Mouse (Mus musculus) liver, postnatal 0 days (tissue): ENCODE measurements around the gene Cldn4. TPM values are rescaled to one million over a fixed set of nuclear protein-coding genes. Genes with fewer than 3 reads are reported as not detected.
"Not testable (repeated sequence)": the region's sequence is repeated elsewhere in the genome, so short reads cannot be mapped to it uniquely, and the experiment has no call there.

Experiments used
- ATAC-seq: fragments of 200-750 bp; cut with Nextera tagmentation; 2 replicates; pipeline ENCODE4 v1.8.0; 2017; ENCODE audit warnings: mild to moderate bottlenecking, moderate library complexity
- DNase-seq: peaks from one replicate; pipeline ENCODE4 v3.0.0-alpha.2; 2016
- H3K27ac ChIP-seq: fragments of 300-500 bp; sonication (generic); 2 replicates; pipeline ENCODE4 v1.5.1; 2014; ENCODE audit warnings: antibody characterized with exemption, moderate library complexity, mild to moderate bottlenecking, low read depth
- H3K27me3 ChIP-seq: fragments of 300-500 bp; sonication (generic); 2 replicates; pipeline ENCODE4 v1.6.1; 2014; ENCODE audit warnings: low read length, control low read depth, mixed read lengths; ENCODE audit not compliant: insufficient read depth
- H3K36me3 ChIP-seq: fragments of 300-500 bp; sonication (generic); replicated peaks from 2 replicates; pipeline ENCODE4 v1.6.1; 2014; ENCODE audit warnings: mild to moderate bottlenecking, control low read depth, low read length, moderate library complexity, mixed read lengths; ENCODE audit not compliant: insufficient read depth
- H3K4me1 ChIP-seq: fragments of 300-500 bp; sonication (generic); 2 replicates; pipeline ENCODE4 v1.6.1; 2014; ENCODE audit warnings: antibody characterized with exemption, mild to moderate bottlenecking, control low read depth; ENCODE audit not compliant: insufficient read depth
- H3K4me2 ChIP-seq: fragments of 300-500 bp; sonication (generic); 2 replicates; pipeline ENCODE4 v1.6.1; 2014; ENCODE audit warnings: low read depth, mild to moderate bottlenecking, low read length, moderate library complexity, mixed read lengths
- H3K4me3 ChIP-seq: fragments of 300-500 bp; sonication (generic); 2 replicates; pipeline ENCODE4 v1.5.1; 2014; ENCODE audit warnings: low read depth, low read length
- H3K9ac ChIP-seq: fragments of 300-500 bp; sonication (generic); replicated peaks from 2 replicates; pipeline ENCODE4 v1.6.1; 2014; ENCODE audit warnings: mild to moderate bottlenecking, moderate library complexity
- H3K9me3 ChIP-seq: fragments of 300-500 bp; sonication (generic); 2 replicates; pipeline ENCODE4 v1.6.1; 2016; ENCODE audit warnings: mild to moderate bottlenecking, control low read depth, low read length, mixed read lengths
- CTCF ChIP-seq: sonication (generic); IDR thresholded peaks from 2 replicates; pipeline ENCODE4 v1.5.1; 2016; ENCODE audit warnings: antibody characterized with exemption, low read depth
- EP300 ChIP-seq: IDR thresholded peaks from 2 replicates; pipeline ENCODE4 v1.6.1; 2016; ENCODE audit warnings: antibody characterized with exemption, low read depth, mild to moderate bottlenecking
- WGBS: fragments of 180-500 bp; shearing (Covaris S2); extraction: QIAGEN DNeasy Blood & Tissue Kit; methylation state at CpG from one replicate; pipeline ENCODE4 v1.1.7; 2014; ENCODE audit not compliant: insufficient replicate concordance; 5-methylcytosine and 5-hydroxymethylcytosine counted together
- polyA plus RNA-seq: library from polyadenylated mRNA; unstranded; fragments of >200 nt; fragmentation: Nextera tagmentation; extraction: Ambion mirVana; gene quantifications from 2 replicates; pipeline ENCODE4 v1.2.1, GENCODE M21; 2015

The Cldn4 gene
- polyA plus RNA-seq, 1 experiment from 2014 or later = 0.32 TPM

DNA sequence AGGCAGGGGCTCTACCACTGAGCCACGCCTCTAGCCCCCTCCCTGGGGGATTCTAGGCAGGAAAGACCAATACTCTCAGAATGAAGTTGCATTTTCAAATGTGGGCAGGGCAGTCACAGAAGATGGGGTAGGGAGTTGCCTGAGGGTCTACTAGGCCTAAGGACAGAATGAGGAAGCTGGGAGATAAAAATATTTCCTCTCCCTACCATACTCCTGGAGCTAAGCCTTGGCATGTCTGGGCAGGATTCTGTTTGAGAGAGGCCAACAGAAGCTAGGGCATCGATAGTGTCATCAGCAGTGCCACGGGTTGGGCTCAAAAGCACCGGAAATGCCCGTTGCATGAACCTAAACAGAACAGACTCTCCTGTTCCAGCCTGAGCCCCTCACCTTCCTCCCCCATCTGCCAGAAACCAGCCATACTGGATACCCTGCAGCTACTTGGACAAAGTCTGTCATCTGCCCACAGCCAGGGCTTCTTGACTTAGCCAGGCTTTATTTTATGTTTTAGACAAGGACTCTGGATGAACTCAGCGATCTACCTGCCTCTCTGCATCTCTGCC lies 10.0 kb downstream of the Cldn4 start:
- Histone ChIP-seq H3K27me3 (no peaks in the 10 kb centered on the region), H3K9ac (no peak overlapping the region), H3K4me1 (0 out of 2 replicates have a peak, but pooled peaks cover 8% of the 10 kb centered on the region), H3K4me3 (no peak overlapping the region), H3K9me3 (no peaks in the 10 kb centered on the region), H3K4me2 (no peak overlapping the region), H3K36me3 (0 out of 2 replicates have a peak, but pooled peaks cover 3% of the 10 kb centered on the region), H3K27ac (no peak overlapping the region)
- WGBS = 76% methylated on average over 6 of the region's 6 CpGs
- DNase-seq (no peak), ATAC-seq (no peak)
- TF ChIP-seq EP300 (no peak), CTCF (no peak)

DNA sequence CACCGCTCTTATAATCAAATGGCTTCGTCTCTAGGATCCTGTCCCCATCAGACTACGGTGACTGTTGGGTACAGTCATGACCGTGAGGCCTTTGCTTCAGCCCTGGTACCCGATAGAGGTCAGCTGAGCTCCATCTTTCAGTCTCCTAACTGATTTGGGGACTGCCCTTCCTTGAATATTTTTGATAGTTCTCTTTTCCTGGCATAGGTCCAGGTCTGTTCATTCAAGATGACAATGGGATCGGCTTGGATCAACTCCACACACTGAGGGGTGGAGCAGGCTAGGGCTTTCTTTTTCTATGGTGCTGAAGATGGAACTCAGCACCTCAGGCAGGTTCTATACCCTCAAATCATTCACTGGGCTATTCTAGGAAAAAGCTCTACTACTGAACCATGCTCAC lies 10.7 kb downstream of the Cldn4 start:
- Histone ChIP-seq H3K9me3 (no peaks in the 10 kb centered on the region), H3K9ac (no peak overlapping the region), H3K27me3 (no peaks in the 10 kb centered on the region), H3K4me1 (0 out of 2 replicates have a peak, but pooled peaks cover 8% of the 10 kb centered on the region), H3K4me2 (no peak overlapping the region), H3K36me3 (0 out of 2 replicates have a peak, but pooled peaks cover 3% of the 10 kb centered on the region), H3K4me3 (no peak overlapping the region), H3K27ac (no peak overlapping the region)
- DNase-seq (no peak), ATAC-seq (no peak)
- WGBS = 87% methylated on average over 6 of the region's 6 CpGs
- no peak for TF ChIP-seq CTCF
- no peak for TF ChIP-seq EP300

DNA sequence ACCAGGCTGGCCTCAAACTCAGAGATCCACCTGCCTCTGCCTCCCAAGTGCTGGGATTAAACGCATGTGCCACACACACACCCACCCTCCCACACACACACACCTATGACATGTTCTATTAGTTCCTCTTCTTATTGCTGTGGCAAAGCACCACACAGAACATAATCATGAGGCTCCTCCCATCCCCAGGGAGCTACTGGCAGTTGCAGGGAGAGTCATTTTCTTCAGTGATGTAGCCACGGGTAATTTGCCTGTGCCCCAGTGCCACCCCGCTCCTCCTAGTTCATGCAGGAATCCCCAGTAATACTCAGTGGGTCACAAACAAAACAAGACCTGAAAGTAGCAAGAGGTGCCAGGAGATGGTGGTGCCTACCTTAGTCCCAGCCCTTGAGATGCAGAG lies 12.1 kb downstream of the Cldn4 start:
- no peaks in the 10 kb centered on the region for H3K9me3 ChIP-seq

DNA sequence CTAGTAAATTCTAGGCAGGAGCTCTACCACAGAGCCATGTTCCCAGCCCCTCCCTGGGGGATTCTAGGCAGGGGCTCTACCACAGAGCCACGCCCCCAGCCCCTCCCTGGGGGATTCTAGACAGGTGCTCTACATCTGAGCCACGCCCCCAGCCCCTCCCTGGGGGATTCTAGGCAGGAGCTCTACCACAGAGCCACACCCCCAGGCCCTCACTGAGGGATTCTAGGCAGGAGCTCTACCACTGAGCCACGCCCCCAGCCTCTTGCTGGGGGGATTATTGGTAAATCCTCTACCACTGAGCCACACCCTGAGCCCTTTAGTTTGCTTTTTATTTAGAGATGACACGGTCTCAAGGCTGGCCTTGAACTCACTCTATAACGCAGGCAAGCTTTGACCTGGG lies 13.0 kb downstream of the Cldn4 start:
- H3K9ac ChIP-seq = not testable (repeated sequence)
- H3K4me3 ChIP-seq = peak overlapping the region; percentile 63; the same call in 1 of the 2 replicates
- peak overlapping the region; percentile 79; the same call in 1 of the 2 replicates for H3K4me2 ChIP-seq

More for the DNA sequence above, 12.1 kb downstream of the Cldn4 start:
- H3K4me3 ChIP-seq = no peak overlapping the region
- H3K27ac ChIP-seq = no peak overlapping the region
- TF ChIP-seq CTCF (no peak), EP300 (no peak)
- H3K4me2 ChIP-seq = no peak overlapping the region
- H3K9ac ChIP-seq = no peak overlapping the region
- 0 out of 2 replicates have a peak, but pooled peaks cover 8% of the 10 kb centered on the region for H3K4me1 ChIP-seq
- WGBS = 76% methylated on average over 3 of the region's 3 CpGs
- no peaks in the 10 kb centered on the region for H3K27me3 ChIP-seq
- H3K36me3 ChIP-seq = 0 out of 2 replicates have a peak, but pooled peaks cover 3% of the 10 kb centered on the region
- DNase-seq (no peak), ATAC-seq (no peak)

DNA sequence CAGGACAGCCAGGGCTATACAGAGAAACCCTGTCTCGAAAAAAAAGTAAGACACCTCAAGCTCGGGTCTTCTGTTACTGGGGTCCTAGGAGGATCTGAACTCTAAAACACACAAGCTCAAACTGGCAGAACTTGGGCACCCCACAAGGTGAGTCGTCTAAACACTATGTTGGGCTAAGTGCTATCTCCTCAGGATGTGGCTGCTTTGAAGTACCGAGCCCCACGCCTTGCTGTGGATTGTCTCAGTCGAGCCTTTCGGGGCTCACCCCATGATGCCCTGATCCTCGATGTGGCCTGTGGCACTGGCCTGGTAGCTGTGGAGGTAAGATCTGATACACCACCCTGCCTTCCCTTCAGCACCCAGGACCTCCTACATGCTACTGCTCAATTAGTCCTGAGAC lies 13.5 kb downstream of the Cldn4 start:
- peak overlapping the region; percentile 79 for H3K4me2 ChIP-seq
- H3K27me3 ChIP-seq = no peaks in the 10 kb centered on the region
- ATAC-seq (no peak), DNase-seq (no peak)
- WGBS = 80% methylated on average over 8 of the region's 8 CpGs
- no peaks in the 10 kb centered on the region for H3K9me3 ChIP-seq
- H3K27ac ChIP-seq = no peak overlapping the region; the same call in 1 of the 2 replicates
- H3K36me3 ChIP-seq = 0 out of 2 replicates have a peak, but pooled peaks cover 3% of the 10 kb centered on the region
- 0 out of 2 replicates have a peak, but pooled peaks cover 8% of the 10 kb centered on the region for H3K4me1 ChIP-seq
- H3K4me3 ChIP-seq = peak overlapping the region; percentile 63
- H3K9ac ChIP-seq = peak overlapping the region; percentile 70; the same call in 1 of the 2 replicates
- TF ChIP-seq EP300 = no peak
- no peak for TF ChIP-seq CTCF

More for the DNA sequence above, 13.0 kb downstream of the Cldn4 start:
- not testable (repeated sequence) for DNase-seq, ATAC-seq, H3K4me1 ChIP-seq, H3K36me3 ChIP-seq, H3K27ac ChIP-seq, H3K27me3 ChIP-seq, H3K9me3 ChIP-seq
- WGBS = 81% methylated on average over 5 of the region's 5 CpGs

DNA sequence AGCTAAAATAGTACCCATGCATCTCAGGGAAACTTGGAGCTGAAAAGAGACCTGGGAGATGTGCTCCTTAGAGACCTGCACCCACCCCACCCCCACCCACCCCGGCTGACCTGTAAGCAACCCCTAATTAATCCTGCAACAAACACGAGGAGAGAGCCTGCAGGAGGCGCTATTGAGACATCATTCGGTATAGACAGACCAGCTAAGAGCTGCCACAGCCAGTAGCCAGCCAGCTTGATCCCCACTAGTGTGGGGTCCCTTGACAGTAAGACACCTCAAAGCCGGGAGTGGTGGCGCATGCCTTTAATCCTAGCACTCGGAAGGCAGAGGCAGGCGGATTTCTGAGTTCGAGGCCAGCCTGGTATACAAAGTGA lies 13.8 kb downstream of the Cldn4 start:
- DNase-seq (peak; percentile 89), ATAC-seq (peak; percentile 62)
- H3K27ac ChIP-seq = peak overlapping the region; percentile 89; the same call in 1 of the 2 replicates
- 0 out of 2 replicates have a peak, but pooled peaks cover 3% of the 10 kb centered on the region for H3K36me3 ChIP-seq
- peak overlapping the region; percentile 79 for H3K4me2 ChIP-seq
- H3K27me3 ChIP-seq = no peaks in the 10 kb centered on the region
- H3K9me3 ChIP-seq = no peaks in the 10 kb centered on the region
- TF ChIP-seq CTCF (peak; percentile 72), EP300 (no peak)
- H3K4me3 ChIP-seq = peak overlapping the region; percentile 63
- 0 out of 2 replicates have a peak, but pooled peaks cover 8% of the 10 kb centered on the region for H3K4me1 ChIP-seq
- 40% methylated on average over 9 of the region's 9 CpGs for WGBS
- peak overlapping the region; percentile 70 for H3K9ac ChIP-seq
